Mouse (Mus musculus) fat pad, adult 2 months (tissue): ENCODE measurements around the gene Gnb1l.

Source experiments
- DNase-seq: peaks from one replicate; pipeline ENCODE4 v3.0.0-alpha.2; 2011; ENCODE audit warnings: low read depth, low spot score; ENCODE audit errors: extremely low read depth

Gene Gnb1l

DNA sequence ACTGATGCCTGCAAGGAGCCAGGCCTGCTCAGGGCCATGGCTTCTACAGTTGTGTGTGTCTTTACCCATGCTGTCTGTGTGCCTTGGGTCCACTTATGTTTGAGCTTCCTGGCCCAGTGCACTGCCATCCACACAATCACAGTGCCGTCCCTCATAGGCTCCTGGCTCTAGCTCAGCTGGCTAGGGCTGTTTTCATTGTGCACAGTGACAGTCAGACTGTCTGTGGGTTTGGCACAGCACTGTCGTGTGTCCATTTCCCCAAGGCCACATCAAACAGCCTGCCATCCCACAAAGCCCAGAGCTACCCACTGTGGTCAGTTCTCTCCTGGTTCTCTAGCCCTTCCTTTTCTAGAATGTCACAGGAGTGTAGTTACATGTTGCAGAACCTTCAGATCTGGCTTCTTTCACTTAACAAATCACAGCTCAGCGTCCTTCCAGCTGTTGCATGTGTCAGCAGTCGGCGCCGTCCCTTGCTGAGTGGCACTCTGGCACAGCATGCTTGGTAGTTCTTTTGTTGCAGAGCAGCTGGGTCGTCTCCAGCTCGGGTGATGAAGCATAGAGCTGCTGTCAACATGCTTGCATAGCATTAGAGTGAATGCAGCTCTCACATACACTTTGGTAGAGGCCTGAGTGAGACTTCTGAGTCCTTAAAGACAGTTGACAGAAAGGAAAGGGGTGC is 44.8 kb downstream of the Gnb1l start:
- DNase-seq = no peak

DNA sequence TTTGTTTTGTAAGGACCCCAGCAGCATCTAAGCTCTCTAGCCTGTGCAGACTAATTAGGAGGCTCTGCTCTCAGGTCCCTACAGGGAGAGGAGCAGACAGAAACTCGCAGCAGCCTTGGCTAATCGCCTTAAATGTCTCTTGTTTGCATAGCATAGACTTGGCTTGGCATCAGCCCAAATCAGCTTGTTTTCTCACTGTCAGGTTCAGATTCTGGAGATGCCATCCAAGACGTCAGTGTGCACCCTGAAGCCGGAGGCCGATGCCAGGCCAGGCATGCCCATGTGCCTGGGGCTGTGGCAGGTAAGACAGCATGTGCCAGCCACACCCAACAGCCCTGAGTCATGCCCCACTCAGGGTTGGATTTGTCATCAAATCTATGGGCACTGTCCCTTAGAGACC is 49.4 kb downstream of the Gnb1l start:
- peak; percentile 46 for DNase-seq

DNA sequence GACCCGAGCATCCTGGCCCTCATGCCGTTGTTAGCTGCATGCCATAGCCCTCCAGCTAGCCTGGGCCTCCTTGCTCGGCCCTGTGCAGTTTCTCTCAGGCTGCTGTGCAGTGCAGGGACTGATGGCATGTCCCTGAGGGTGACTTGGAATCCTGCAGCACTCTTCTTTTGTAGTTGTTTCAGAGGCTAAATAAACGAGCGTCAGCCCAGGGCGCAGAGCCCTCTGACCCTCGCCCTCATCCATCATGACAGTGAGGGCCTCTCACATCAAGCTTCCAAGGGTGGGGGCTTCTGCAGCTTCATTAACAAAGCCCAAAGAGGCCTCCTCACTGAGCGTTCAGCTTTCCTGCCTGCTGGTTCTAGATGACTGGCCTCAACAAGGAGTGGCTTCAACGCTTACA is 53.1 kb downstream of the Gnb1l start:
- DNase-seq = no peak

DNA sequence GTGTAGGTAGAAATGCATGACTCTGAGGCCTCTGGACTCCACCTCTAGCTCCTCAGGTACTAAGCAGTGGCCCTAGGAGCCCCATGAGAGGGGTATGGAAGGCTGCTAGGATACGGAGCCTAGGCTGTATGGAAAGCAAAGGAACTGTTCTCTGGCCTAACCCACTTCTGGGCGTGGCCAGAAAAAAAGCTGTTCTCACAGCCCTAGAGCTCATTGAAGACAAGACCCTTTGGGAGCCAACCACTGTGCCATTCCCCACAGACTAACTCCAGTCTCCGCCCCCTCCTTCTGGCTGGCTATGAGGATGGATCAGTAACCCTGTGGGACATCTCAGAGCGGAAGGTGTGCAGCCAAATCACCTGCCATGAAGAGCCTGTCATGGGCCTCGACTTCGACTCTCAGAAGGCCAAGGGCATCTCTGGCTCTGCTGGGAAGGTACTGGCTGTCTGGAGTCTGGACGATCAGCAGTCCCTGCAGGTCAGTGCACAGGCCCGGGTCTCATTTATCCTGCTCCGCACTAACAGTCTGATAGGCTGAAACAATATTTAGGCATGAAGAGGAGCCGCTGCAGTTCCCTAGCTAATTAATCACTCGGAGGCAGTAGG is 53.7 kb downstream of the Gnb1l start:
- no peak for DNase-seq

DNA sequence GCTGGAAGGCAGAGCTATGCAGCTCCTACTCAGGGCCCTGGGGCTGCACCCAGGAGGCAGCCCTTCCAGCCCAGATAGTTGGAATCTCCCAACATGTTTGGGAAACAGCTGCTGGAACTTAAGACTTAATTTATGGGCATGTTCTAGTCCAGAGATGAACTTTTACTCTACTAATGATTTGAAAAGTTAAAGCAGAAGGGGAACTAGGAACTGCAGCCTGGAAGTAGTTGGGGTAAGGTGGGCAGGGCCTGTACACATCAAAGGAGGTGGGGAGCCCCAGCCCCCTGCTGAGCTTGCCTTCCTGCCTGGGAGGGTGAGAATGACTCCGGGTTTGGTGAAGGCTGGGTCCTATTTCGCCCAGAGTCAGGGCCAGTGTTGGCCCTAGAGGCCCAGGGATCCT is 56.2 kb downstream of the Gnb1l start:
- no peak for DNase-seq

DNA sequence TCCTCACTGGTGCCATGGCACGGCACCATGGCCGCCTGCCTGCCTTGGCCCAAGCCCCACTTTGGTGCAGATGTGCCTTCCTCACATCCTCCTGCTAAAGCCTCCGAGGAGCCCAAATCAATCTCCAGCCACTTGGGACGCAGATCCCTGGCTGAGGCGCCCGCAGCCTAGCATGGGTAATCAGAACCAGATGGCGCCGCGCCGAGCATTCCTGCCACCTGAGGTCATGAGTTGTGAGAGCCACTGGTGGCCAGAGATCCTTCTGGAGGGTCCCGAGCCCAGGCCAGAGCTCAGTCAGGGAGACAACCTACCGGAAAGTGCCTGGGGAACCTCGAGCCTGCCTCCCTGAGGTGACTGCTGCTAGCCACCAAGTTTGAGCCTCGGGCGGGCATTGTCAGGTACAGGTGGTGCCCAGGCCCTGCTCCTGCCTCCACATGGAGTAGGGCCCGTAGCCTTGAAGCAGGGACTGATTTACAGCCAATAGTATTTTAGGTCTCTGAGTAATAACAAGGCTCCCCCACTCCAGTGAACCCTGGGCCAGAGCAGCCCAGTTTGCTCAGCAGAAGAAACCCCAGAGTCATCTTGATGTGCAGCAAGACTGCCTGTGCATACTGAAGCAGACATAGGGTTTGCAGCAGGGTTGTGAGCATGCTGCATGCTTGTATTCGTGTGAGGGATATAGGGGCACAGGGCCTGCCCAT is 56.9 kb downstream of the Gnb1l start:
- no peak for DNase-seq

DNA sequence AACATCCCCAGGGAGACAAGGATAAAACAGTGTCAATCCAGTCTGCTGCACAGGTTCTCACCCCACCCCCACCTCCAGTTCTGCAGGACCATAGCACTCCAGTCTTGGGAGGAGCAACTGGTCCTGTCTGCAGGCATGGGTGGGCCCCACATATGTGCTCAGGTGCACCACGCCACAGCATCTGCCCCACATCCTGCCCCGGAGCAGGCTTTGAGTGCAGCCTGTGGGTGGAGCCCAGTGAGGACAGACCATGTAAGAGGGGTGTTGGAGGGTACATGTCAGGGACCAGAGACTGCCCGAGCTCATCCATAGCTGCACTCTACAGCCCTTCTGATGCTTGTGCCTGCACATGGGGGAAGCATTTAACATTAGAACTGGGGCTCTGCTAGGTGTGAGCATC is 57.9 kb downstream of the Gnb1l start:
- DNase-seq = no peak

DNA sequence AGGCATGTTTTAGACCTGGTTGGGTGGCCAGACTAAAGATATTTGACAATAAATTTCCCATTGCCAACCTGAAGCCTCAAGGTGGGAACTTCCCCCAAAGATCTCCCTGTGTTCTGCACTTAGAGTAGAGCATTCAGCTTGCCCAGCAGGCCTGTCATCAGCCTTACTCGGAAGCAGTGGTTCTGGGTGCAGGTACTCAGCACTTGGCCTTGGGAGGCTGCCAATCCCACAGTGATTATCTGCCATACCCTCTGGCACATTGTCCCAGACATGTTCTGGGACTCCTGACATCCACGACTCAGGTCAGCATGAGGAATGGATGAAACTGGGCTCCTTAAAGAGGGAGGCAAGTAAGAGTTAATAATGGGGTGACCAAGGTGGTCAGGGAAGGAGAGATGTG is 66.0 kb downstream of the Gnb1l start:
- no peak for DNase-seq

DNA sequence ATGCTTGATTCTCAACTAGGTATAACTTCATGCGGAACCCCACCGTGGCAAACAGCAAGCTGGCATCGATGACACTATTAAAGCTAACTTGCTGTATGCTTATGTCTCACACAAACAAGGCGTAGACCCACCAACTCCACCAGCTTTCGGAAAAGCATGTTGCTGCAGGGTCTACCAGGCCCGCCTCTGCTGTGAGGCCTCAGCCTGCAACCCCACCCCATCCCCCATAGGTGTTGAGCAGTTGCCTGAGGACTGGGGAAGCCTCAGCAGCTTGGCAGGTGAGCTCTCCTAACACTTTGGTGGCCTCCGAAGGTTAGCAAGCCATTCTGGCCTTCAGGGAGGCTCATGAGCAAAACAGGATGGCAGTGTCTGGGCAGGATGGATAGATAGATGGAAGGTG is 70.1 kb downstream of the Gnb1l start:
- DNase-seq = no peak

DNA sequence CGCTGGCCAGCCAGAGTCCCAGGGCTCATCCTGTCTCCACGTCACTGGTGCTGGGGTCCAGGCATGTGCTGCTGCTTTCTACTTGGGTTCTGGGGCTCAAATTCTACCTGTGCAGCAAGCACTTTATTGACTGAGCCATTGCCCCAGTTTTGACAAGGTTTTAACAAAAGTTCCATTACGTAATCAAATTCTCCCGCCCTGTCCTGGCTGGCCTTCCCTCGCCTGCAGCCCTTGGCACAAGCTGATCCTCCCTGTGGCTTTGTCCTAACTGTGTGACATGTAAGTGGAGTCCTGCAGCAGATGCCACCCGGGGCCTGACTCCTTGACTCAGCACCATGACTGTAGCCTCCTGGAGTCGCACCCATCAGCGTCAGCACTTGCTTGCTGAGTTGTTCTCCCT is 75.7 kb downstream of the Gnb1l start:
- DNase-seq = peak; percentile 14

DNA sequence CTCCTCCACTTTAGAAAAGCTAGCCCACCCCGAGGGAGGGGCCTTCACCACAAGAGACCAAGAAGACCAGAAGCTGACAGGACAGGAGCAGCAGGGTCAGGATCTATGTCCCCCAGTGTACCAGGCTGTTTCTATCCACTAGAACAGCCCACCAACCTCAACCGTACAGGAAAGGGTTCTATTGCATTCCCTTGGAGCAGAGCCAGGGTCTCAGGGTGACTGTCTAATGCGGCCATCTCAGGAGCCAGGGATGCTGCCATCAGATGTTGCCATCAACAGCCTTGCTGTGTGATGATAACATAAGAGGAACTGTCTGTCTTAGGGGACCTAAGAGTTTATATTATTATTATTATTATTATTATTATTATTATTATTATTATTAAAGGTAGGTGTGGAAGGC is 78.6 kb downstream of the Gnb1l start:
- no peak for DNase-seq

DNA sequence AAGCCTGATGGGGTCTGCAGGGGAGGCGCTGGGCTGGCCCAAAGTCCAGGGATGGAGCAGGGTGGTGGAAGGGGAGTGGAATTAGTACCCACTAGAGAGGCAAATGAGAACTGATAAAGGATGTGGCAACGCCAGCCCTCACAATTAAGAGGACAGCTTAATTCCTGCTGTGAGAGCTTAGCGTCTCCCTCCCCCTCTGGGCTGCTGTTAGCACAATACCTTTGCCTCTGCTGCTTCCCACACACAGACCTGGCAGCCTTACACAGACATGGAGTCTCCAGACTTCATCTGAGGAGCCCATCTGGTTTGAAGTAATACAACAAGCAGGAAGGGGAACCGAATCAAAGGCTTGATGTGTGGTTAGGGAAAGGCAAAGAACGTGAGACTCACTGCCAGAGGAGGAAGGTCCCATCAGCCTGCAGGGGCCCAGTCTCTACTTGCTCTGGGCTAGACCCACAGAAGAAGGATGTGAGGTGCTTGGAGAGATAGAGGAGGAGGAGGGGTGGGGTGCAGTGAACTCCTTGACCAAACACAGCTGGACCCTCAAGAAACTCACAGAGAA is 79.2 kb downstream of the Gnb1l start:
- no peak for DNase-seq

DNA sequence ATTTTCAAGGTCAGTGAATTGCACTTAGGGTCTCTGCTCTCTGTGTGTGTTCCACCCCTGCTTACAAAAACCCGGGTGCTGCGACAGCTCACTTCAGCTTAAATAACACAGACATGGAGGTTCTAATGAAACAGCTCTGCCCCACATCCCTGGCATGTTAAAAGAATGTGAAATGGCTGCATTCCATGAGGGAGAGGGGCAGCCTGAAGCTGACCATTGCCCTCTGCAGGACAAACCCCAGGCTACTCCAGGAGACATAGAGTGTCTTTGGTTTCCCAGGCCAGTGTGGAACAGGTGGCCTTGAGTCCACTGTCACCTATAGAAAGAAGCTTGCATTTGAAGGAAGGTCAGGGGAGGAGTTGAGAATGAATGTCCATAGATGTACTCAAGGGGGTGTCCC is 81.9 kb downstream of the Gnb1l start:
- DNase-seq = no peak

DNA sequence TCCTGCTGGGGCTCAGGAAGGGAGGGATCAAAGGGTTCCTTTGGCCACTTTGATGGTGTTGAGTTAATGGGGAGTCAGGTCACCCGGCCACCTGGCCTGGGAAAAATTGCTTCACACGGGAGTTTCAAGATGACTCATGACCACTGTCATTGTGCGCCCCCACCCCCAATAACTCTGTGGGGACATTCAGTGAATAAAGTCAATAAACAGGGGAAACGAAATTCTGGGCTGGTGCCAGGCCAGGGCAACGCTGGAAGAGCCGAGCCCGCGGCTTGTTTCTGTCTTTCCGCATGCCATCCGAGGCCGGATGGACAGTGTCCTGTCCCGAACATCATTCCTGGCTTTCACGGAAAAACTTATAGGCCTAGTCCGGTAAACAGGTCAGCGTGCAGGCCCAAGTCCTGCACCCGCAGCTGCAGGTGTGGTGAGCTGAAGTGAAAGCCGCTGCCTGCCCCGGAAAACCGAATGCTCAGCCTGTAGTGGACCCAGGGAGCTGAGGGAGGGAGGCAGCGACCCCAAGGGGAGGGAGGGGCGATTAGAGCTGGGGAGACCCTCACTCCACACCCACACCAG is 82.6 kb downstream of the Gnb1l start:
- no peak for DNase-seq

DNA sequence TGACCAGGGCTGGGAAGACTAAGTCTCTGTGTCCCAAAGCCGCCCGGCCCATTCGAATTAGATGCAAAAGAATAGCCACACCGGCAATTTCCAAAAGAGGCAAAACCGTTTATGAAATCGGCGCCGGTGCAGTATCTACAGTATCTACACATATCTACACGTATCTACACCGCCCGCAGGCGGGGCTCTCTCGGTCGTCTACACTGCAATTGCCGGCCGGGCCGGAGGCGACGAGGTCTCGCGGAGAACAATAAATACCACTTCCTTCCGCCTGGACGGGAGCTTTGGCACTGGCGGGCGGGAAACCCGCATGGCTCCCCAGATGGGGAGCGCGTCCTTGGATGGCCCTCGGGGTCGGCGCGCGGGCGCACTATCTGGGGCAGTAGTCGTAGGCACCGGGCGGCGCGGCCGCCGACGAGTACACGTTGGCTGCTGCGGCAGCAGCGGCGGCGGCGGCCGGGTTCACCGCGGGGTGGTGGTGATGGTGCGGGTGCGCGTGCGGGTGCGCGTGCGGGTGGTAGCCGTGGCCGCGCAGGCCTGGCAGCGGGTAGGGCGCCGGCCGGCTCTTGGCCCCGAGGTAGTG is 83.2 kb downstream of the Gnb1l start:
- DNase-seq = no peak

DNA sequence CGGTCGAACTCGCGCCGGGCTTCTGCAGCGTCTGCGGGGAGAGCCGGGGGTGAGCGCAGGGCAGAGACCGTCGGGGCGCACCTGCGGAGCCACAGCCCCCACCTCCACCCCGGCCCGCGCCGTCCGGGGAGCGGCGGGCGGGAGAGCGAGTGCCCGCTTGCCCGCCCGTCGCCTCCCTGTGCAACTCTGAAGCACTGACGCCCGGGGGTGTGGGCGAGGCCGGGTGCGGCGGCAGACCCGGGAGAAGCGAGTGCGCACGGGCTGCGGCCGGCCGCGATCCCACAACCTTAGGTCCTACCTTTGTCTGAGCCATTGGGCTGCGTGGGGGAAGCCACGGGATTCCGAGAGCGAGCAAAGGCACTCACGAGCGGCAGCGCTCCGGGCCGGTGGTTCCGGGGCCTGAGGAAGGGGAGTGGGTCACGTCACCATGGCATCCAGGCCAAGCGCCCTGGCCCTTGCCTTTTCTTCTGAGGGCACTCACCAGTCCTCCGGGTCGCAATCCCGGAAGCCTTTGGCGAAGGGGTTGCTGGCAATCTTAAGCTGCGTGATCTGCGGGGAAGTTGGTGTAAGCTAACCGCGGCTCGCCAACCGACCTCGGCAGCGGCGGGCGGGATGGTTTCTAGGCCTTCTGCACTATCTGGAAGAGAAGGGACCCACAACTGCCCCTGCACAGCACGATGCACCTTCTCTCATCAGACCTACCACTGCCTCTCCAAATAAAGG is 84.1 kb downstream of the Gnb1l start:
- no peak for DNase-seq

DNA sequence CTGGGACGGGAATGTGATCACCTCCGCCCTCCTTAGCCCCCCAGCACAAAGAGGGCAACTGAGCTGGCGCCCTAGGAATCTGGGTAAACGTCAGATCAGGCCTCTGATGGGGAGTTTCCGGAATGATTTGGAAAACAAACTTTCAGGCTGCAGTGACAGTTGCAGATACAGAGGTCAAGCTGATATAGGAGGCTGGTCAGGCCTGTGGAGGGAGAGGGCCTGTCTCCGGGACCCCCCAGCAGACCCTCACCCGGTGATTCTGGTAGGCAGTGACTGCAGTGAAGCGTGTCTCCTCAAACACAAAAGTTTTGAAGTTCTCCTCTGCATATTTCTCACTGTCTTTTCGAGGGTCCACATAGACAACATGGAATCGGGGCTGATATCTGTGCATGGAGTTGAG is 84.7 kb downstream of the Gnb1l start:
- DNase-seq = no peak

DNA sequence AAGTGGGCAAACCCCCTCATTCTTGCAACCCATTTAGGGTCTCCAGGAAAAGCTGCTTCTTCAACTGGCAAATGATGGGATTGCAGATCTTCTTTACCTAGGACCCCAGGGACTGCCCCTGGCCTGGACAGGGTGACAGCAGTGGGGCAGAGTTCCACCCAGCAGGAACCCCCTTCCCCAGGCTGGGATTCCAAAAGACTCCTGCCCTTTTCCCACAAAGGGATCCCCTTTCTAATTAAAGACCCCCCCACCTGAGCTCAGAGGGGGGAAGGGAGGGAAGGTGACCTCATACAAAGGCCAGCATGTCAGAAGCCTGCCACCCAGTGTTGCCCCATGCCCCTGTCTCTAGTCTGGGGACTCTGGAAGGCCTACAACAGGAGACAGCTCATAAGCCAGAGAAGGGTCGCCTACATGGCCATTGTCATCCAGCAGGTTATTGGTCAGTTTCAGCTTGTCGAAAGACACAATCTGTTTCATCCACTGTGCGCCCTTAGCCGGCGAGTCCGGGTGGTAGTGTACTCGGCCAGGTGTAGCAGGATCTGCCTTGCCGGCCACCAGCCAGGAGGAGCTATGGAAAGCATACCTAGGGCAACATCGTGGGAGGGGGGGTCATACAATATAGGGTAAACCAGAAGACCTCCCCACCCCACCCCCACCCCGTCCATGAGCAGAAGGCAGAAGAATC is 85.3 kb downstream of the Gnb1l start:
- no peak for DNase-seq

DNA sequence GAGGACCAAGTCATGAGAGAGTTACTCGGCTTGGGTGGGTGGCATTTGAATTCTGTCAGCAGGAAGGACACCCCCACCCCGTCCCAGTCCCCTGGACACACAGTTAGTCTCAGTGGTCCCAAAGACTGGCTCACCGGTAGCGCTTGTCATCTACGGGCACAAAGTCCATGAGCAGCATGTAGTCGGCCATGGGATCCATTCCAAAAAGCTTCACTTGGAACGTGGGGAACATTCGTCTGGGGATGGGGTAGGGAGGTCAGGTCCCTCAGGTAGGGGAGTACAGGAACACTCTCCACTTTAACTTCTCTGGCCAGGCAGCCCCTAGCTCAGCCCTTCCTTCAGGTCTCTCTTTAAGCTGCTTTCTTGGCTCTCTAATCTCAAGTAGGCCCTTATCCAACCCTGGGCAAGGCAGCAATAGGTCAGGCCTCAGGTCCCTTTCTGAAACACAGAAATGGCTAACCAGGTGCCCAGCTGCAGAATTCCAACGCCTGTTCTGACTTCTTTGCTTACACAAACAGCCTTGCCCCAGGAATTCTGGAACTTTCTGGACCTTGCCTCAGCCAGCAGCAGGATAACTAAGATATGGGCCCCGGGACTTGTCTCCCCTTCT is 86.5 kb downstream of the Gnb1l start:
- DNase-seq = no peak

DNA sequence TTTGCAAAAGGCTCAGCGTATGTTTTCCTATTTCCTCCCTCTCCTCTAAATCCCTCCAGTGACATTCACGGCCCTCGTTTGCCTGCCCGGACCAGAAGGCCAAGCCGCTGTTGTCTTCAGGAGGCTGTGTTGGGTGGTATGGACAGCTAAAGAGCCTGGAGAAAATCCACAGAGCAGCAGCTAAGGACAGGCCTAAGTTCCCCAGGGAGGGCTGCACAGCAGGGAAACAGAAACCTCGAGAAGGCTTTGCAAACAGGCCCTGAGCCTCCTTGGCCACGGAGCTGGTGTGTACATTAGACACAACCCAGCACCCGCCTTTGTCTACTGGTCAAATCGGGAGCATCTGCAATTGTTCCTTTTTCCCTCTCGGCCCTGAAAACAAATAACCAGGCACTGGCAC is 87.2 kb downstream of the Gnb1l start:
- no peak for DNase-seq
